Mouse (Mus musculus): Measurements from ENCODE around the gene Wnt10a.
A peak's percentile ranks its signal among the peaks of the same experiment; 100 is the strongest.

Wnt10a gene

DNA sequence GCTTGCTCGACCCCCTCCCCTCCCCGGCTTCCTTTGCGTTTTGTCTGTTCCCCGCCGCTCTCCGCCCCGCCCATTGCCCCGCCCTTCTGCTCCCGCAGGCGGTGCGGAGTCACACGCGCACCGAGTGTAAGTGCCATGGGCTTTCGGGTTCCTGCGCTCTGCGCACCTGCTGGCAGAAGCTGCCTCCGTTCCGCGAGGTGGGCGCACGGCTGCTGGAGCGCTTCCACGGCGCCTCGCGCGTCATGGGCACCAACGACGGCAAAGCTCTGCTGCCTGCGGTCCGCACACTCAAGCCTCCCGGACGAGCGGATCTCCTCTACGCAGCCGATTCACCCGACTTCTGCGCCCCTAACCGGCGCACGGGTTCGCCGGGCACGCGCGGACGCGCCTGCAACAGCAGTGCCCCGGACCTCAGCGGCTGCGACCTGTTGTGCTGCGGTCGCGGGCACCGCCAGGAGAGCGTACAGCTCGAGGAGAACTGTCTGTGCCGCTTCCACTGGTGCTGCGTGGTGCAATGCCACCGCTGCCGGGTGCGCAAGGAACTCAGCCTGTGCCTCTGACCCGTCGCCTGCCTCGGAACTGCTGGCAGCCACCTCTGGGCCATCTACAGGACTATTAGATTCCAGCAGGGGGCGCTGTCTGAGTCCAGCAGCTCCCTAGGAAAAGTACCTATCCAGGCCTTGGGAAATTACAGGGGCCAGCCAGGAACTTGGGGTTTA is 7.1 kb upstream of the Wnt10a start:
- DNase-seq (ENCODE audit: low spot score in 2 of 2) = peak; percentile 24 to 47

DNA sequence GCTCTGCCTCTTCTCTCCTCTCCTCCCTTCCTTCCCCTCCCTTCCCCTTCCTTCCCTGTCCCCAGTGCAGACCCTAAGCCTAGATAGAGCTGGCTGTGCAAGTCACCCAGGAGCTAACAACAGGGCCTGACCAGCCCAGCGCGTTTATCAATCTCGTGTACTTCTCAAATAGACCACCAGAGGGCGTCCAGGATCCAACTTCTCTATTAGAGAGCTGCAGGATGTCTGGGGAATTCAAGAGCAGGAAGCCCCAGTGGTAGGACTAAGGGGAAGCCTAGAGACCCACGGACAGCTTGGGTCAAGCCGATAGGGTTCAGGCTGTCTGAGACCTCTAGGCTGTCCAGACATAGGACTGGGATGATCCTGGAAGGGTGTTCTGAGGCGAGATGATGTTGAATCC is 3.5 kb upstream of the Wnt10a start:
- peak; percentile 64 to 74 for DNase-seq (ENCODE audit: low spot score in 2 of 2)

DNA sequence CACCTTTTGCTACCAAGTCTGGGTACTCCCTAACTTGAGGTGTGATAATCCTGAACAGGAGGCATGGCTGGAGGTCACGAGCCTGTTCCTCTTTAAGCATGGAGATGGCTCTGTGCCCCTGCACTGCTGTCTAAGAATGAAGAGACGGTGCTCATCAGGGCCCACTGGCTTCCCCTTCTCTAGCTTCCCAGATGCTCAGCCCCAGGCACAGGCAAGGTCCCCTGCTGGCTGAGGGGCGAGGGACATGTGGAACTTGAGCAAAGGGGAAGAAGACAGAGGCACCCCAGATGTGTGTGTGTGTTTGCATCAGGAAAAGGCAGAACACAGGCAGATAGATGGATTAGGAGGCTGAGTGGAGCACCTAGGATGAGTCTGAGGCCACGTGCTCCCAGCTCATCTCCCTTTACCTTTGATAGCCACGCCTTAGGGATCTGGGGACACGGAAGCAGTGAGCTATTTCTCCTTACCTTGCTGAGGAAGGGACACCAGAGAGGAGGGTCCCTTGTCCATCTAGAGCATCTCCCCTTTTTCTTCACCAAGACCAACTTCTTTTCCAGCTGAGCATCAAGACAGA is 2.6 kb upstream of the Wnt10a start:
- no peak for DNase-seq (ENCODE audit: low spot score in 2 of 2)

DNA sequence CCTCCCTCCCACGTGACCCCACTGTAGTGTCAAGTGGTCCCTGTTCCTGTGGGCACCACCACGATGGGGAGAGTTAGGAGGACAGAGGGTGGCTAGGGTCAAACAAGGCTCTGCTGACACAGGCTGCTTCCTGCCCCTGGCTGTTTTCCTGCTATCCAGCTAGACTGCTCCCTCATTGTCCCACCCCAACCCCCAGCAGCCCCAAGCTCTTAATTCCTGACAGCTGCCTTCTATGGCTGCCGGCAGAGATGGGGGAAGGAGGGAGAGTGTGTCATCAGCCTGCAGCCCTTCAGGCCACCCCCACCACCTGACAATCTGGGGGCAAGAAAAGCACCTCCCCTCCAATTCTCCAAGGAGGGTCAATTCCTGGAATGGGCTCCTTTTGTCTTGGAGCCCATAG is 1.2 kb upstream of the Wnt10a start:
- no peak for DNase-seq (ENCODE audit: low spot score in 2 of 2)

DNA sequence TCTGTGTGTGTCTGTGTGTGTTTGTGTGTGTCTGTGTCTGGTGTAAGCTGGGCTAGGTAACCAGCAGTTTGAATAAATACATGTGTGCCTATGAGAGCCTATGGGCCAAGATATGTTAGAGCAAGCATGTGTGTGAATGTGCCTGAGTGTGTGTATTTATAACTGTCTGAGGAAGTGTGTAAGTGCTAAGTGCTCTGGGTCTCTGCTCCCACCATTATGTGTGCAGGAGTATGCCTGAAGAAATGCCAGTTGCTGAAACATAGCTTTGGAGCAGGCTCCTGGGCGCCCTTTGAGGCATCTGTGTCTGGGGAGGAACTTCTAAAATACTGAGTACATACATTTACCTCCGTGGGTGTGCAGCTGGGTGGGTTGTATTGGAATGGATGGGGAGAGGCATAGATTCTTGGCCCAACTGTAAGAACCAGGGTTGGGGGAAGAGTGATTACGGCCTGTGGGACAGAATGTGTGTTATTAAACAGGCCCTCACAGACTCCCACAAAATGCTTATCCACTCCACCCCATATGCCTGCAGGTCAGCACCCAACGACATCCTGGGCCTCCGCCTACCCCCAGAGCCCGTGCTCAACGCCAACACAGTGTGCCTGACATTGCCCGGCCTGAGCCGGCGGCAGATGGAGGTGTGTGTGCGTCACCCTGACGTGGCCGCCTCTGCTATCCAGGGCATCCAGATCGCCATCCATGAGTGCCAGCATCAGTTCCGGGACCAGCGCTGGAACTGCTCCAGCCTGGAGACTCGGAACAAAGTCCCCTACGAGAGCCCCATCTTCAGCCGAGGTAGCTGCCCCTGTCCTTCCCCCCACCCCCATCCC is 1.7 kb downstream of the Wnt10a start:
- no peak for DNase-seq (ENCODE audit: low spot score in 2 of 2)

DNA sequence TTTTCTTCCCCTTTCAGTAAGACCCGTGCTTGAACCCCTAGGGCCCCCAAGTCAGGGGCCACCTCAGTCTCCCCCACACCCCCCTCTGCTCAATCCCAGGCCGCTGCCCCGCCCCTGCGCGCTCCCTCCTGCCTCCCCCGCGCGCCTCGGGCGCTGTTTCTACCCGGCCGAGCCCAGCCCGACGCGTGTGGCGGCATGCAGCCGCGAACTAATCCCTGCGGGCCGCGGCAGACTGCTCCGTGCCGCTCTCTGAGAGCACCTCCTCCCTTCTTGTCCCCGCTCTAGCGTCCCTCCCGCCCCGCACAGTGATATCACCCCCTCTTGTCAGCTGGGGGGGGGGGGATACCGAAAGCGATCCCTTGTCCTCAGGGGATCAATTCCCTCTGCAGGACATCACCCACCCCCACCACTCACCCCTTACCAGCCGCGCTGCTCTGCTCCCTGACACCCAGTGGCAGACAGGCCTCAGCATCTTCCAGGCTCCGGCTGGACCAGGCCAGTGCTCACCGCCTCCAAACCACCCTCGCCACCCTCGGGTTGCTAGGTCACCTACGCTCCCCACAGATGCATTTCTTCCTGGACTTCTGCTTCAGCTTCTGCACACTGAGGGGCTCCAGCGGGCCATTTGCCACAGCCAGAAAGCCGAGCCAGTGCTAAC is 3.3 kb downstream of the Wnt10a start:
- DNase-seq (ENCODE audit: low spot score in 2 of 2) = no peak

DNA sequence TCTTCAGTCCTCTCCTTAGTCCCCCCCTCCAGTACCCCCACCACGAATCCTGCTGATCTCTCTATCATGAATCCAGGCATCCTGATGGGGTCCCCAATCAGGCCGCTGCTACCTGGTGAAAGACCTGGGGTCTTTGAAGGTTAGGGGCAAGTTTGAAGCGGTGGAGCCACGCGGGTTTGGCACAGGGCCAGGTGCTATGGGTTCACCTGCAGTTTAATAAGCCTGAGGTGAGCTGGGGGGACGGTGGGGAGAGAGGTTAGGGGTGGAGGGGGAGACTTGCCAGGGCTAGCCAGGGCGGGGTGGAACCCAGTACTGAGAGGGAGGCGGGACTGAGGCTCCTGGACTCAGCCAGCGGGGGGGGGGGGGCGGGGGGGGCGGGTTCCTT is 3.8 kb downstream of the Wnt10a start:
- no peak for DNase-seq (ENCODE audit: low spot score in 2 of 2)

DNA sequence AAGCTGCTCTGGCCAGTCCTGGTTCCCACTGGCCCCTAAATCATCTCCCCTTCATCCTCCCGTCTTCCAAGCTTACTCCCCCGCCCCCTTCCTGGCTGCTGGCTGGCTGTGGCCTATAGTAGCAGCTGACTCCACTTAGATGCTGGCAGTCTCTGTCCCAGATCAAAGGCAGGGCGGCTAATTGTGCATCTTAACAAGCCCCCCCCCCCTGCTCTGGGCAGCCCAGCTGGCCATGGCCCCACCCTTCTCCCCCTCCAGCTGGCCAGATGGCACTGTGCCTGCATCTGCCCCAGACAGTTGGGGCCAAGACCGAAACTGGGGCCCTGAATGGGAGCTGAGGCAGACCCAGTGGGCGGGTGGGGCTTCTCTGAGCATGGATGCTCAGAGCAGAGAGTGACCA is 6.1 kb downstream of the Wnt10a start:
- no peak for DNase-seq (ENCODE audit: low spot score in 2 of 2)

DNA sequence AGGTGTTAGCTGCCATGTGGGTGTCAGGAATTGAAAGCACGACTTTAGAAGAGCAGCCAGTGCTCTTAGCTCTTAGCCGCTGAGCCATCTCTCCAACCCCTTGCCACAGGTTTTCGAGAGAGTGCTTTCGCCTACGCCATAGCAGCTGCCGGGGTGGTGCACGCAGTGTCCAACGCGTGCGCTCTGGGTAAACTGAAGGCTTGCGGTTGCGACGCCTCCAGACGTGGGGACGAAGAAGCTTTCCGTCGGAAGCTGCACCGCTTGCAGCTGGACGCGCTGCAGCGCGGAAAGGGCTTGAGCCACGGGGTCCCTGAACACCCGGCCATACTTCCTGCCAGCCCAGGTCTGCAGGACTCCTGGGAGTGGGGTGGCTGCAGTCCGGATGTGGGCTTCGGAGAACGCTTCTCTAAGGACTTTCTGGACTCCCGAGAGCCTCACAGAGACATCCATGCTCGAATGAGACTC is 9.1 kb downstream of the Wnt10a start:
- no peak for DNase-seq (ENCODE audit: low spot score in 2 of 2)

DNA sequence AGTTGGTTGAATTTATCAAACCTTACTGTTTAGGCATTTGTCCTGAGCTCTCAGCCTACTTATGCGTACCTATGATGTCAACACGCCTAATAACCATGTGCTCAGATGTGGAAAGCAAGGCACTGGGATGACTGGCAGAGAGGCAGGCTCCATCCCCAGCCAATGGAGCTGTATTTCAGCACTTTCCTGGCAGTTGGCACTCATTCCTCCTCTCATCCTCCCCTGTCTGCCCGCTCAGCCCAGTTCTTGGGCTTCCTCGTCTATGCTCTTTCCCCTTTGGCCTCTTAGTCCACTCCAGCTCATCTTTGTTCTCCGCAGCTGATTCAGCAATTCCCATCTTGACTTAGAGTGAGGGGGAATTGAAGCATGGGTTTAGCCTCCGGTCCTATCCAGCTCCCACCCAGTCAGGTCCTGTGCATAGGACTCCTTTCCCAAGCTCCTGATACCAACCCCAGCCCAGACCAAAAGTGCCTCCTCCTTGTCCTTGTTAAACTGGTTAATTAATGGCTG is 10.4 kb downstream of the Wnt10a start:
- DNase-seq (ENCODE audit: low spot score in 2 of 2) = no peak

DNA sequence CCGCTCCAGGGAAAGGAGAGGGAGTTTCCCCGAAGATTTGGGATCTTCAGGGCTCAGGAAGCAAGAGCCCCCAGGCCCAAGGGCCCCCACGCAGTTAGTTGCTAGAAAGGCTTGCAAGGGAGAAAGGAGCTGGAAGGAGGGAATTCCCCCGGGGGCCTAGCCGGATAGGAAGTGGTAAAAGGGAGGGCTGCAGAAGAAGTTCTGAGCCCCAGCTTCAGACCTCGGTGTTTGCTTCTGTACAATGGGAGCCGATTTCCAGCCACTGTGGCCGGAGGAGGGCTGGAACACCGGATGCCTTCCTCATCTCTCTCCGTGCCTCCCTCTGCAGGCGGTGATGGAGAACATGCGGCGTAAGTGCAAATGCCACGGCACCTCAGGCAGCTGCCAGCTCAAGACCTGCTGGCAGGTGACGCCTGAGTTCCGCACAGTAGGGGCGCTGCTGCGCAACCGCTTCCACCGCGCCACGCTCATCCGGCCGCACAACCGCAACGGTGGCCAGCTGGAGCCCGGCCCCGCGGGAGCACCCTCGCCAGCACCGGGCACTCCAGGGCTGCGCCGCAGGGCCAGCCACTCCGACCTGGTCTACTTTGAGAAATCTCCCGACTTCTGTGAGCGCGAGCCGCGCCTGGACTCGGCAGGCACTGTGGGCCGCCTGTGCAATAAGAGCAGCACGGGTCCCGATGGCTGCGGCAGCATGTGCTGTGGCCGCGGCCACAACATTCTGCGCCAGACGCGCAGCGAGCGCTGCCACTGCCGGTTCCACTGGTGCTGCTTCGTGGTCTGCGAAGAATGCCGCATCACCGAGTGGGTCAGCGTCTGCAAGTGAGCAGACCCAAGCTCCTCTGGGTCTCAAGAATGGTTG is 11.7 kb downstream of the Wnt10a start:
- DNase-seq (ENCODE audit: low spot score in 2 of 2) = peak; percentile 59 to 72

DNA sequence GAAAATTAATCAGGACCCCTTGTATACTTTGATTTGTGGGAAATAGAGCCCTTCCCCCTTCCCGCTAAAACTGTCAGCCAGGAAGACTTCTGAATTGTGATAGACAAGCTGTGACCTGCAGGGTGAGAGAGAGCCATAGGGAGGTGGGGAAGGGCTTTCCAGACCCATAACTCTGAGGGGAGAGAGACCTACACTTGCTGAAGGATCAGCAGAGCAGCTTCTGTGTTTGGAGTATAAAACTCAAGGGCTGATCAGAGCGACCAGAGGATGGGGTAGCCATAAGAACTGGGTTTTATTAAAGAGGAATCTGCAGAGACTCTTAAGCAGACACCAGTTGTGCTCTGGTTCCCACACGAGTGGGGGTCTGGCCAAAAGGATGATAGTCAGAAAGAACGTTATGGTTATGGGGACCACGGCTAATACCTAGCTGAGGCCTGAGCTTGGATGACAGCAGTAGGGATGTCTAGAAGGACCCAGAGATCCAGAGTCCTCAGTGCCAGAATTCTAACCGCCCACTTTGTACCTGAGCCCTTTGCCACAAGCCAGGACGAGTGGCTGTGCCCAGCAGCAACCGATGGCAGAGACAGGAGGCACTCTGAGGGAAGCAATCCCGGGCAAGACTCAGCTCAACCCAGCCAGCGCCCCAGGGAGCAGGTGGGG is 13.0 kb downstream of the Wnt10a start:
- DNase-seq (ENCODE audit: low spot score in 2 of 2) = no peak

DNA sequence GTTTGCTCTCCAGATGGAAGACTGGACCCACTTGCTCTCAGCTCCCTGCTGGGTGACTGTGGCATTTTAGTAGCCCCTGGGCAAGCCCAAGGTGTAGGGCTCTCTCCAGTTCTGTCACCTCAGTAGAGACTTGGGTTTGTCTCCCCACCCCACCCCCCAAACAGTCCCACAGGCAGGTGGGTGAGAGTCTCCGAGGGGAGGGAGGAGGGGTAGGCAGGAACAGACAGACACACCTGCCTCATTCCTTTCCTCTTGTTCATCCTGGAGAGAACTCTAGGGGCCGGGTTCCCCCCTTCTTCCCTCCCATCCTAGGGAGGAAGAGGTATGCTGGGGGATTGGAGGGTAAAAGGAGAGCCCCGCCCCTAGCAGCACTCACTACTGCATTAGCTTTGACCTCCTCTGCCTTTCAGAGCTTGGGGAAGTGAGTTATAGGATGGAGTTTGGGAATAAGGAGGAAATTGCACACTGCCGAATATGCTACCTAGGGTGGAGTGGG is 14.1 kb downstream of the Wnt10a start:
- DNase-seq (ENCODE audit: low spot score in 2 of 2) = no peak

DNA sequence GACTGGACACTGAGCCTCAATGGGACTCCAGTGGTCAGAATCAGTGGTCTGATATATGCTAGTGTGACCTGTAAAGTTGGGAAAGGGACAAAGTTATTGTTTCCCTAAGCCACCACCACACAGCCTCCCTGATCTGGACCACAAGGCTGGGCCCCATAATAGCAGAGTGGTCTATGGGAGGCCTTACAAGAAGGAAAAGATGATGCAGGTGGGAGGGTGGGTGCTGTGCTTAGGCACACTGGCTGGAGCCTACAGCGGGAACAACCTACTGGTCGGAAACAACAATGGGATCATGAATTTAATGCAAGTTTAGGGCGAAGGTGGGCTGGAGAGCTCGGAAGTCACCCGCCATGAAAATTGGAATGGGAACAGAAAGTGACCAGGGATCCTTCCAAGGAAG is 14.5 kb downstream of the Wnt10a start:
- DNase-seq (ENCODE audit: low spot score in 2 of 2) = no peak

DNA sequence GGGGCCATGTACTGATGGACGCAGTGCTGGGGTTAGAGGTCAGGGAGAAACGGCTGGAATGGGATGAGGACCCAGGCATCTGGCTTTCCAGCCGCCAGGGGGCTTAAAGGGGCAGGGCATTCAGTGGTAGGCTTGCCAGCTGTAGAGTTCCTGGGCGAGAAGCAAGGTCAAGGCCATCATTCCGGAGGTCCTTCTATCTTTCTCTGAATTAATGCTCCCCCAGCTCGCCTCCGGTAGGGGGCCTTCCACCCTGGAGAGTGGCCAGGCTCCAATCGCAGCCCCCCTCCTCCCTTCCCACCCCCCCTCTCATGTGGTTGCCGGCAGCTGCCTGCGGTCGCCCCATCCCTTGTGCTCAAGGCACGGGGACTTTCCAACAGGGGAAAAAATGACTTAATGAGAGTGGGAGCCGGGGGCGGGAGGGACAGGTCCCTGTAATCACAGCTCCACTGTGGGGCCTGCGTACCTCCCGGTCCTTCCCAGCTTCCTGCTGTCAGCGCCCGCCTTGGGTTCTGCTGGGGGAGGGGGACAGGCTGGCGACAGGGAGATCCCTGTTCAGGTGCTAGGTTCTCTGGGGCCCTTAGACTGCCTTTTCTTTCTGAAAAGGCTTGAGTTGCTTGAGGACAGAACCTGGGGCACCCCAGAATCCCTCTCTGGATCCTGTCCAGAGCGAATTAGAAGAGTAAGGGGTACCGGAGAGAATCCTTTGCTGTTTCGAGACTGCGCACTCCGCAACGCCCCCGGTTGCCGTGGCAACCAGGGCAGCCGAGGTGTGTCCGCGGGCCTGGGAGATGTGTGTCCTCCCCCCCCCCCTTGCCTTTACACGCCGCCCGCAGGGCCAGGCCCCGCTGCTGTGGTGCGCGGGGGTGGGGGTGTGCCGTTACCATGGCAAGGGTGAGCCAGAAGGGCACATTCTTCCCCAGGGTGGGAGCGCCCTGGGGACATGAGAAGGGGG is 15.3 kb downstream of the Wnt10a start:
- no peak for DNase-seq (ENCODE audit: low spot score in 2 of 2)

DNA sequence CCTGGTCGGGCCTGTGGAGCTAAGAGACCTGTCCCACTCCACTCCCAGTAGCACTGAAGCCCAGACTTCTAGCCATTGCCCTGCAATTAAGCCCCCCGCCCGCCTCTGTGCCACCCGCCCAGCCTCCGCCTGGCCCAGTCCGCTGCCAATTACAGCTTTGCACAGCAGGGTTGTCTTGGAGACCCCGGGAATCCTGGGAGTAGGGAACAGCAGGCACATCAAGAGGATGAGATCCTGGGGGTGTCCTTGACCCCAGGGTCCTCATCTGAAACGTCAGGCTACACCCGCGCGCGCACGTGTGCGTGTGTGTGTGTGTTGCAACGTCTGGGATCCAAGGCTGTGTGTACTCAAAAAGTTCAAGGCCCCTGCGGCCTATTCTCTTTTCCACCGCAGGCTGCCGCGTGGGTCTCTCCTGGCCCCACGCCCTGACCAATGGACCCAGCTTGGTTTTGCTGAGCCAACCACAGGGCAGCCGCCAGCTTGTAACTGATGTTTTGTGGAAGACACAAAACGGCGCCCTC is 16.3 kb downstream of the Wnt10a start:
- DNase-seq (ENCODE audit: low spot score in 2 of 2) = no peak

DNA sequence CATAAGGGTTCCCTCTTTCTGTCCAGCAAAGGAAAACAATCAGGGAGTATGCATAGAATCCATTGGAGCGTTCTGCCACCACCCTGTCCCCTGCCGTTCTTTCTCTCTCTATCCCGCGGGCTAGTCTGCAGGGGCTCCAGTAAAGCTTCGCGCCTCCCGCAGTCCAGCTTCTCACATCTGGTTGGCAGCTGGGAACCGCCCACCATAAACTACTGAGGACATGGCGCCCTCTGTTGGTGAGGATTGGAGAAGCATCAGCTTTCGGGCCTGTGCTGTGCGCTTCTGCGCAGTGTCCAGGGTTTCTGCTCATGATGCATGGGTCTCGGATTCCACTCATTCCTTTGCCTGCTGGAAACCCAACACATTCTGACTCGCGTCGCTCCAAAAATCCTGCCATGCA is 16.8 kb downstream of the Wnt10a start:
- DNase-seq (ENCODE audit: low spot score in 2 of 2) = peak; percentile 79 to 86

DNA sequence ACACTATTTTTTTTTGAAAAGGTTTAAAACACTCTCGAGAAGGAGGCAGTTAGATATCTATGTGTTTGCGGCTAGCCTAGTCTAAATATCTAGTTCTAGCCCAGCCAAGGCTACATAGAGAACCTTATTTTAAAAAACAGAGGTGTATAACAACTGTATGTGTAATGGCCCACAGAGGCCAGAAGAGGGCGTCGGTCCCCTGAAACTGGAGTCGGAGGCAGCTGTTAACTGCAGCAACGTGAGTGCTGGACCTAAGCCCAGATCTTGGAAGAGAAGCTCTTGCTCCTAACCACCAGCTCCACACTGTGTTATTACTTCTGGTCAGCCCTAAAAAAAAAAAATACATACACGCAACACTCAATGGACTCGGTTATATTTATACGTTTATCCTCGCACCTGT is 17.7 kb downstream of the Wnt10a start:
- no peak for DNase-seq (ENCODE audit: low spot score in 2 of 2)

Data from heart, adult 9 months (tissue).